Mouse (Mus musculus): ENCODE results near the gene Qrich2.
"Not testable (repeated sequence)": the region's sequence is repeated elsewhere in the genome, so short reads cannot be mapped to it uniquely, and the experiment has no call there.

DNA sequence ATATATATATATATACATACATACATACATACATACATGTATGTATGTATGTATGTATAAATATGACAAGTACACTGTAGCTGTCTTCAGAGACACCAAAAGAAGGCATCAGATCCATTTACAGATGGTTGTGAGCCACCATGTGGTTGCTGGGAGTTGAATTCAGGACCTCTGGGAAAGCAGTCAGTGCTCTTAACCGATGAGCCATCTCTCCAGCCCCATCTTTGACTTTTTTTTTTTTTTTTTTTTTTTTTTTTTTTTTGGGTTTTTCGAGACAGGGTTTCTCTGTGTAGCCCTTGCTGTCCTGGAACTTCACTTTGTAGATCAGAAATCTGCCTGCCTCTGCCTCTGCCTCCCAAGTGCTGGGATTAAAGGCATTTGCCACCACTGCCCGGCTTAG is 2.3 kb upstream of the Qrich2 start:
- TF ChIP-seq POLR2A (IDR thresholded peaks at IDR 0.05; ENCODE audit: insufficient read depth, low read length); CTCF (IDR thresholded peaks at IDR 0.05; ENCODE audit: low read depth, low read length); EP300 (IDR thresholded peaks at IDR 0.05; ENCODE audit: insufficient read depth, low read depth, low read length): not testable (repeated sequence)

Data from ES-Bruce4 (cell line).